Mouse (Mus musculus) bone marrow, adult 2 months (tissue): ENCODE results near the gene Chka. TPM values are rescaled to one million over a fixed set of nuclear protein-coding genes. Genes with fewer than 3 reads are reported as not detected.

ENCODE experiments used
- H3K27ac ChIP-seq: fragments of 200-500 bp; 2 replicates; pipeline ENCODE4 v1.5.1; 2012; ENCODE audit warnings: low read depth, mild to moderate bottlenecking, control low read depth, inconsistent platforms, low read length; ENCODE audit not compliant: control insufficient read depth, poor library complexity, insufficient read depth
- H3K4me1 ChIP-seq: fragments of 200-500 bp; 2 replicates; pipeline ENCODE4 v1.6.1; 2011; ENCODE audit warnings: low read length; ENCODE audit not compliant: control insufficient read depth, insufficient read depth
- H3K4me3 ChIP-seq: fragments of 200-500 bp; replicated peaks from 2 replicates; pipeline ENCODE3; 2011; ENCODE audit warnings: mild to moderate bottlenecking, low read depth, low read length, control low read depth; ENCODE audit not compliant: control insufficient read depth
- CTCF ChIP-seq: fragments of 200-500 bp; IDR thresholded peaks from 2 replicates; pipeline ENCODE4 v1.5.1; 2011; ENCODE audit warnings: low read length, control low read depth; ENCODE audit not compliant: control insufficient read depth, insufficient read depth
- POLR2A ChIP-seq: fragments of 200-500 bp; IDR thresholded peaks from 2 replicates; pipeline ENCODE4 v1.6.1; 2011; ENCODE audit warnings: low read depth, mild to moderate bottlenecking, control low read depth, low read length, borderline replicate concordance; ENCODE audit not compliant: control insufficient read depth
- WGBS: fragments of 180-500 bp; shearing (Covaris S2); methylation state at CpG from one replicate; pipeline ENCODE4 v1.1.7; 2018; 5-methylcytosine and 5-hydroxymethylcytosine counted together
- polyA plus RNA-seq: library from polyadenylated mRNA; stranded (reverse); fragments of >200 nt; gene quantifications from 2 replicates; pipeline ENCODE4 v1.2.4, GENCODE M21; 2011; ENCODE audit warnings: low replicate concordance; ENCODE audit not compliant: missing spikeins, insufficient read depth, insufficient read length

The Chka gene
- polyA plus RNA-seq, 1 experiment, result 17.3 TPM

- Histone ChIP-seq H3K4me1 (peaks cover 14% of the 10 kb centered on the region), H3K27ac (peak overlapping the region; percentile 78), H3K4me3 (no peak overlapping the region)
- TF ChIP-seq POLR2A (peak; percentile 58; the same call in 1 of the 2 replicates), CTCF (no peak)
- 25% methylated on average over 13 of the region's 13 CpGs for WGBS
These were observed 72.0 kb downstream of the Chka start for GRCm38 (mm10) chr19:3923586-3923985.

- peaks cover 16% of the 10 kb centered on the region for H3K4me1 ChIP-seq
- H3K27ac ChIP-seq, result peak overlapping the region; percentile 78
- WGBS, result 52% methylated on average over 8 of the region's 8 CpGs
- no peak overlapping the region for H3K4me3 ChIP-seq
- TF ChIP-seq CTCF (no peak), POLR2A (no peak)
These were observed 72.6 kb downstream of the Chka start for GRCm38 (mm10) chr19:3924190-3924589.

- H3K4me3 ChIP-seq, result no peak overlapping the region
- H3K27ac ChIP-seq, result peak overlapping the region; percentile 78
- TF ChIP-seq CTCF, result no peak
- no peak for TF ChIP-seq POLR2A
- peaks cover 16% of the 10 kb centered on the region for H3K4me1 ChIP-seq
- 67% methylated on average over 7 of the region's 7 CpGs for WGBS
These were observed 73.3 kb downstream of the Chka start for GRCm38 (mm10) chr19:3924868-3925267.

- WGBS, result 78% methylated on average over 6 of the region's 6 CpGs
- Histone ChIP-seq H3K4me1 (peaks cover 18% of the 10 kb centered on the region), H3K4me3 (no peak overlapping the region), H3K27ac (no peak overlapping the region)
- TF ChIP-seq POLR2A (no peak), CTCF (no peak)
These were observed 74.3 kb downstream of the Chka start for GRCm38 (mm10) chr19:3925859-3926258.

DNA sequence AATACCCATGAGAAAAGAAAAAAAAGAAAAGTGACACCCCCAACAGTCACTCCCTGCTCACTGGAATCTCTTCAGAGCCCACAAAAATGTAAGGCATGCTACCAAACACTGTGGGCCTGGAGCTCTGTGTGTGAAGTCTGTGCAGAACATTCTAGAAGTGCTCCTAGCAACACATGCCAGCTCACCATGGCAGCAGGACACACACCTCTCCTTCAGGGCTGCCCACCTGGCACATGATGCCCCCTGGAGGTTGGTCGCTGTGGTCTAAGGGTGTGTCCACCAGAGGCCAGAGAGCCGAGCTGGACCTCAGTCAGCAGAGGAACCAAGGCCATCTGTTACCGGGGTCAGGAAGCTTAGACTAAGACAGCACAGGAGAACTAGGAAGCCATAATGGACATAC lies 74.7 kb downstream of the Chka start:
- TF ChIP-seq POLR2A (no peak), CTCF (peak; percentile 41; the same call in 1 of the 2 replicates)
- Histone ChIP-seq H3K27ac (peak overlapping the region; percentile 2; the same call in 1 of the 2 replicates), H3K4me1 (peaks cover 20% of the 10 kb centered on the region), H3K4me3 (no peak overlapping the region)
- 38% methylated on average over 3 of the region's 3 CpGs for WGBS

GRCm38 (mm10) chr19:3926685-3927084 lies 75.1 kb downstream of the Chka start:
- Histone ChIP-seq H3K4me1 (peaks cover 20% of the 10 kb centered on the region), H3K27ac (peak overlapping the region; percentile 2; the same call in 1 of the 2 replicates), H3K4me3 (no peak overlapping the region)
- TF ChIP-seq POLR2A, result no peak
- no peak for TF ChIP-seq CTCF
- 81% methylated on average over 6 of the region's 6 CpGs for WGBS

DNA sequence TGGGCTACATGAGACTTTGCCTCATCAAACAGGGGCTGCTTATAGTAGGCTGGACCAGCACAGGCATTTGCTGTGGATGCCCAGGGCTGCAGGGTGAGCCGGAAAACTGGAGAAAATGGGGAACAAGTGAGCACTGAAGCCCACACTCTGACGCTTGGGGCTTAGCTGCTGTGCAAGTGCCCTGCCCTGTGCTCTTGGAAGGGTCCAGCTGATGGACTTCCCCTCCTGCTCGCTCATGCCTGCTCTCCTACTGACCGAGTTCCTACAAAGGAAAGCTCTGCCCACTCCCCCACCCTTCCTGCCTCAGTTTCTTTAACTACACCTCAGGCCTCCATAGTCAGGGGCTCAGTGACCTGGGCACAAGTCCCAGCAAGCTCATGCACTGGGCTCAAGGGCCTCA lies 76.4 kb downstream of the Chka start:
- Histone ChIP-seq H3K4me1 (peaks cover 21% of the 10 kb centered on the region), H3K27ac (peak overlapping the region; percentile 5), H3K4me3 (peak overlapping the region; percentile 15)
- WGBS, result 51% methylated on average over 4 of the region's 4 CpGs
- no peak for TF ChIP-seq CTCF
- TF ChIP-seq POLR2A, result no peak

GRCm38 (mm10) chr19:3928779-3929178 lies 77.2 kb downstream of the Chka start:
- TF ChIP-seq POLR2A (no peak), CTCF (no peak)
- 36% methylated on average over 4 of the region's 4 CpGs for whole genome bisulfite sequencing
- Histone ChIP-seq H3K4me1 (peaks cover 20% of the 10 kb centered on the region), H3K4me3 (peak overlapping the region; percentile 66), H3K27ac (peak overlapping the region; percentile 82)

DNA sequence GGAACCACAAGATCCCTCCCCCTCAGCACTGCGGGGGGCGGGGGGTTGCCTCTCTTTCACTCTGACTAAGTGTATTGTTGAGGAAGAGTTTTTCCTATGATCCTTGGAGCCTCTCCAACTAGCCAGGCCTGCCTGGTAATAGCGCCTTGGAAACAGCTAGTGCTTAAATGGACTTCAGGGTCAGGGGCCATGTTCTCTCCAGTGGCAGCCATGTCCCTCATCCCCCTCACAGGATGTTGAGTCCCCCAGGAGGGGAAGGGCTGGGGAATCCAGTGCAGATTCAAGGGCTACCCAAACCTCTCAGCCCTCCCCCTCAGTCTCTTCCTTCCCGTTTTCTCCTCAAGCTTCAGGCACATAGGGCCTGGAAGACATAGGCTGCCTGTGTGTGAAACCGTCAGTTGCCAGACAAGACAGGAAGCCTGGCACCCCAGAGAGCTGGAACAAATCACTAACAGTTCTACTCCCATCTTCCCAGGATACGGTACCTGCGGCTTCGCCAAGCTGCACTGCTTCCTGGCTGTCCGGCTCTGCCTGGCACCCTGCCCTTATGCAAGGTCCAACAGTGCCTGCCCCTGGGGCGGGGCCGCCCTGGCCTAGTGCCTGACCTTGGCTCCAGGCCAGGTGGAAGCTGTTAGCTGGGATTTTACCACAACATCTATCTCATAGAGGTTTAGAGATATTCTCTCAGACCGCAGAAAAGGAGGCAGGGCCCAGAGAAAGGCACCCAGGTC lies 77.8 kb downstream of the Chka start, which contains the start of gene Aldh3b1:
Gene Aldh3b1 (minus strand): TSS at position 598 of the 731 bp plus-strand sequence.
- Histone ChIP-seq H3K4me1 (peaks cover 20% of the 10 kb centered on the region), H3K27ac (peak within 1 kb of the TSS; percentile 82), H3K4me3 (peak within 1 kb of the TSS; percentile 66)
- TF ChIP-seq POLR2A (peak; percentile 46; the same call in 1 of the 2 replicates), CTCF (no peak)
- WGBS, result 3% methylated on average over 12 of the region's 12 CpGs
